Mouse (Mus musculus): ENCODE measurements at regions not wholly inside any gene's neighbourhood (a gene's known extent, or its start where the extent isn't known, plus 50 kb on each side); places are given as distances from the start of the nearest gene placed in this dataset.
A peak's percentile ranks its signal among the peaks of the same experiment; 100 is the strongest.

DNA sequence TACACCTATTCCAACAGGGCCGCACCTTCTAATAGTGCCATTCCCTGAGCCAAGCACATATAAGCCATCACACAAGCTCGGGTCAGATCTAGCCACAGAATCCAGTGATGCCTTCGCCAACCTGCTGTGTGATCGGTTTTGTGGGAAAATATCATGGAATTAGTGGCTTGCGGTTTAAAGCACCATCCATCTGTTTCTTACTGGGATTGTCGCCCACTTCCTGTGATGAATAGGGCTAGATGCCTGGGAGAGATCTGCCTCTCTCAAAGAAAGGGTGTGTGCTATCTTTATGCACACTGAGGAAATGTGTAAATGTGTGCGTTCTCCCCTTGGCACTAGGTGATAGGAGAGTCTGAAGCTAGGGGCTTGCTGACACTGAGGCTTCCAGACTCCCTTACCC is 154.5 kb upstream of the Smim23 start:
- WGBS: 88% methylated on average over 7 of the region's 7 CpGs
- Histone ChIP-seq H3K4me3 (ENCODE audit: low read depth, low read length) (no peak overlapping the region), H3K27ac (ENCODE audit: low read depth) (no peak overlapping the region), H3K36me3 (ENCODE audit: insufficient read depth) (no peaks in the 10 kb centered on the region), H3K27me3 (ENCODE audit: insufficient read depth, low read length) (no peaks in the 10 kb centered on the region), H3K9me3 (ENCODE audit: low read depth, low read length) (no peaks in the 10 kb centered on the region), H3K4me2 (no peak overlapping the region), H3K4me1 (ENCODE audit: insufficient read depth) (no peaks in the 10 kb centered on the region), H3K9ac (no peak overlapping the region)
- no peak for DNase-seq
- ATAC-seq (ENCODE audit: insufficient read depth): no peak
- no peak for TF ChIP-seq CTCF (IDR thresholded peaks at IDR 0.05; ENCODE audit: low read depth)

DNA sequence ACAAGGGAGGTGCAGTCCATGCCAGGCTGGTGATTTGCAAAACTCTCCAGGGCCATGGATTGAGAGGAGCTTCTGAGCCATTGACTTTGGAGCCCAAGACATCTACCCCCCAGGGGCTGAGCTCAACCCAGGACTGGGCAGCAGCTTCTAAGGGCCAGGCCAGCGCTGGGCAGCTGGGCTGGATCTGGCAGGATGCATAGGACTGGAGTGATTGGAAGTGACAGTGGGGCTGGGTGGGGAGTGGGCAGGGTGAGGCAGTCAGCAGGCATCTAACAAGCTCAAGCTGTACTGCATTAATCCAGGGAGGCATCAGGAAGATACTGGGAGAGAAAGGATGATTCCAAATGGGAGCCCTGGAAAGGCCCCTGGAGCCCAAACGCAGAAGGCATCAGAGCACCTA is 152.2 kb upstream of the Smim23 start:
- Histone ChIP-seq H3K36me3 (ENCODE audit: insufficient read depth) (no peaks in the 10 kb centered on the region), H3K4me2 (no peak overlapping the region), H3K4me1 (ENCODE audit: insufficient read depth) (no peaks in the 10 kb centered on the region), H3K4me3 (ENCODE audit: low read depth, low read length) (no peak overlapping the region), H3K27me3 (ENCODE audit: insufficient read depth, low read length) (no peaks in the 10 kb centered on the region), H3K27ac (ENCODE audit: low read depth) (no peak overlapping the region), H3K9ac (no peak overlapping the region), H3K9me3 (ENCODE audit: low read depth, low read length) (no peaks in the 10 kb centered on the region)
- ATAC-seq (ENCODE audit: insufficient read depth) (no peak), DNase-seq (no peak)
- 76% methylated on average over 2 of the region's 2 CpGs for WGBS
- no peak for TF ChIP-seq CTCF (IDR thresholded peaks at IDR 0.05; ENCODE audit: low read depth)

DNA sequence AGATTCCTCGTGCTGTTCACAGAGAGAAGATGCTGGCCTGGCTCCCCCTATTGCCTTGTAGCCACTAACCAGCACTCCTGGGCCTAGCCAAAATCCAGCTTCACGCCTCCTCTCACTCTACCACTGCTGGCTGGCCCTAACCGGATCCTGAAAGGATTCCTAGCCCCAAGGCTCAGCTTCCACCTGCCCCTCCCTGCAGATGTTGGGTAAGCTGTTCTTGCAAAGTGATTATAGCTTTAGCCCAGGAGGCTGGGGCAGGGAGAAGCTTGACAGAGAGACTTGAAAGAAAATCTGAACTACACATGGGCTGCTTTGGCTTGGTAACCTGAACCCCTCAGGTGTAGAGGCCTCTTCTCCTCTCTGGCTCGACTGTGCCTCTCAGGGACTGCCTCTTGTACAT is 149.0 kb upstream of the Smim23 start:
- Histone ChIP-seq H3K36me3 (ENCODE audit: insufficient read depth) (no peaks in the 10 kb centered on the region), H3K27me3 (ENCODE audit: insufficient read depth, low read length) (no peaks in the 10 kb centered on the region), H3K9me3 (ENCODE audit: low read depth, low read length) (no peaks in the 10 kb centered on the region), H3K27ac (ENCODE audit: low read depth) (no peak overlapping the region), H3K9ac (no peak overlapping the region), H3K4me3 (ENCODE audit: low read depth, low read length) (no peak overlapping the region), H3K4me2 (no peak overlapping the region), H3K4me1 (ENCODE audit: insufficient read depth) (no peaks in the 10 kb centered on the region)
- ATAC-seq (ENCODE audit: insufficient read depth): no peak
- no peak for DNase-seq
- WGBS: 56% methylated on average over 4 of the region's 4 CpGs
- no peak for TF ChIP-seq CTCF (IDR thresholded peaks at IDR 0.05; ENCODE audit: low read depth)

DNA sequence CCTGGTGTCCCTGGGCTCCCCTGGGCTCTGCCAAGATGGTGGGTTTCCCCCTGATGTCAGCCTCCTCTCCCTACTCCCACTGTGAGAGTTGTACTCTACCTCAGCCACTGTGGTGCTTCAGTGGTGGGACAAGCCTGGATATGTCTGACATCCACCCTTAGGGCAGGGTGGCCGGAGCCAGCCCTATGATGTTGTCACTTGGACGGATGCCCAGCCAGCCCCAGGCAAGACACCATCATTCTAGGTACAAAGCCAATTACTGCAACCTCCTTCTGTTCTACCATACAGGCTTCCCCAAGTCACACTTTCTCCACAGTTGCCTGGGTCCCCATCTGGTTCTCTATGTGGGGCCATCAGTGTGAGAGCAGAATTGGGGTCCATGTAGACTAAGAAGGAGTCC is 141.0 kb upstream of the Smim23 start:
- H3K4me2 ChIP-seq: no peak overlapping the region
- no peak overlapping the region for H3K4me3 ChIP-seq (ENCODE audit: low read depth, low read length)
- no peak for DNase-seq
- H3K27me3 ChIP-seq (ENCODE audit: insufficient read depth, low read length): no peaks in the 10 kb centered on the region
- no peak overlapping the region for H3K9ac ChIP-seq
- no peaks in the 10 kb centered on the region for H3K9me3 ChIP-seq (ENCODE audit: low read depth, low read length)
- H3K27ac ChIP-seq (ENCODE audit: low read depth): no peak overlapping the region
- no peaks in the 10 kb centered on the region for H3K4me1 ChIP-seq (ENCODE audit: insufficient read depth)
- no peak for TF ChIP-seq CTCF (IDR thresholded peaks at IDR 0.05; ENCODE audit: low read depth)
- no peaks in the 10 kb centered on the region for H3K36me3 ChIP-seq (ENCODE audit: insufficient read depth)
- no peak for ATAC-seq (ENCODE audit: insufficient read depth)
- 68% methylated on average over 2 of the region's 2 CpGs for WGBS

DNA sequence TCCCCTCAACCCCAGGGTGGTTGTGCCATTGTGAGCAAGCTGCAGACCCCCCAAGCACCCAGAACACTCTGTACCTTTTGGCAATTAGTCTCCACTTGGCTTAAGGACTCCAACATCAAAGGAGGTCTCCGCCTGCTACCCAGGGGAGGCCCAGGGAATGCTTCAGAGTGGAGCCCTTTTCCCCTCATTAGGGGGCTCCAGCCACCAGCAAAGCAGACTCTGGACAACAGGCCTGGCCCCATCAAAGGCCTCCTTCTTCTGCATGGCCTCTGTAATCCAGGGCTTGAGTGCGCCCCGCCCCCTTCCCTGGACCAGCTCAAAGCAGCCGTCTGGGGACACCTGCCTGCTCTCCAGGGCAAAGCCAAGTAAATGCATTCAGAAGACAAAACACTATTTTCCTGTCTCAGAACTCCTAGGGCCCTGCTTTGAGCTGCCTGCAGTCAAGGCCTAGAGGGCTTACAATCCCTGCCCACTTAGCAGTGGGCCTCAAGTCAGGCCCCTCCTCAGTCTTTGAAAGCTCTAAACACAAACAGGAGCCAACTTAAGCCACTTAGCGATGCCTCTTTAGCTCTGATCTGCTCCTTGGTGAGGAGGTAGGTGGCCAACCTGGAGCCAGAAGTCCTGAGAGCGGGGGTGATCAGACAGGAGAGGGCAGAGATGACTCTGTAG is 139.4 kb upstream of the Smim23 start:
- Histone ChIP-seq H3K4me2 (no peak overlapping the region), H3K36me3 (ENCODE audit: insufficient read depth) (no peaks in the 10 kb centered on the region), H3K27ac (ENCODE audit: low read depth) (no peak overlapping the region), H3K27me3 (ENCODE audit: insufficient read depth, low read length) (no peaks in the 10 kb centered on the region), H3K4me1 (ENCODE audit: insufficient read depth) (no peaks in the 10 kb centered on the region), H3K9ac (no peak overlapping the region), H3K9me3 (ENCODE audit: low read depth, low read length) (no peaks in the 10 kb centered on the region), H3K4me3 (ENCODE audit: low read depth, low read length) (no peak overlapping the region)
- no peak for ATAC-seq (ENCODE audit: insufficient read depth)
- 27% methylated on average over 6 of the region's 6 CpGs for WGBS
- no peak for DNase-seq
- no peak for TF ChIP-seq CTCF (IDR thresholded peaks at IDR 0.05; ENCODE audit: low read depth)

DNA sequence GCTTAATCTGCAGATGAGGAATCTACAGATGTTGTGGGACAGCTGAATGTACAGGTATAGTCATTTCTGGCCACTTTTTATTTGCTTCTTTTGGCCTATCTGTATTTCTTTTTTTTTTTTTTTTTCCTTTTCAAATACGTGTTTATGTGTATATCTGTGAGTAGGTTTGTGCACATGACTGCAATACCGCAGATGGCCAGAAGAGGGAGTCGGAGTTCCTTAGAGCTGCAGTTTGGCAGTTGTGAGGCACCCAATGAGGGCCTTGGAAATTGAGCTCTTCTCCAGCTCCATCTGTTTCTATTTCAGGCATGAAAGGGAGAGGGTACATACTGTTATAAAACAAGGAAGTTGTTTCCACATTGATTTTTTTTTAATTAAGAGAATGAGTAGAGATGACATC is 137.2 kb upstream of the Smim23 start:
- H3K4me3 ChIP-seq (ENCODE audit: low read depth, low read length): no peak overlapping the region
- H3K9ac ChIP-seq: no peak overlapping the region
- TF ChIP-seq CTCF (IDR thresholded peaks at IDR 0.05; ENCODE audit: low read depth): peak; percentile 69
- no peaks in the 10 kb centered on the region for H3K9me3 ChIP-seq (ENCODE audit: low read depth, low read length)
- no peak overlapping the region for H3K27ac ChIP-seq (ENCODE audit: low read depth)
- H3K36me3 ChIP-seq (ENCODE audit: insufficient read depth): no peaks in the 10 kb centered on the region
- no peak for ATAC-seq (ENCODE audit: insufficient read depth)
- H3K4me2 ChIP-seq: no peak overlapping the region
- H3K4me1 ChIP-seq (ENCODE audit: insufficient read depth): no peaks in the 10 kb centered on the region
- DNase-seq: peak; percentile 26
- WGBS: 72% methylated on average over 3 of the region's 3 CpGs
- no peaks in the 10 kb centered on the region for H3K27me3 ChIP-seq (ENCODE audit: insufficient read depth, low read length)

DNA sequence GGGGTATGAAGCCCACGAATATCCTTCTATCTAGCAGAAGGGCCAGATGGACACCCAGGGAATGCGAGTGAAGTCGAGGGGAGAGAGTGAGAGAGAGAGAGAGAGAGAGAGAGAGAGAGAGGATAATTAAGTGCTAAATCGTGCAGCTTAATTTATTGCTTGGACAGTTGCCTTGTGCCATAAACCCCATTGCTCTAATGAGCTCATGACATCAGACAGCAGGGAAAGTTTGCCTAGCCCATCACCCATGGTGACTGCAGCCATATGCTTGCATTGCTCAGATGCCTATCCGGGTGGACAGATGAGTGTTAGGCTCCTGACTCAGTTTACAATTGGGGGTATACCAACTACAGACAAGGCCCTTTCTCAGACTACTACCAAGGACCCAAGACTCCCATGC is 134.6 kb upstream of the Smim23 start:
- Histone ChIP-seq H3K27me3 (ENCODE audit: insufficient read depth, low read length) (no peaks in the 10 kb centered on the region), H3K9ac (no peak overlapping the region), H3K27ac (ENCODE audit: low read depth) (no peak overlapping the region), H3K36me3 (ENCODE audit: insufficient read depth) (no peaks in the 10 kb centered on the region), H3K9me3 (ENCODE audit: low read depth, low read length) (no peaks in the 10 kb centered on the region), H3K4me3 (ENCODE audit: low read depth, low read length) (no peak overlapping the region), H3K4me1 (ENCODE audit: insufficient read depth) (no peaks in the 10 kb centered on the region), H3K4me2 (no peak overlapping the region)
- no peak for TF ChIP-seq CTCF (IDR thresholded peaks at IDR 0.05; ENCODE audit: low read depth)
- DNase-seq: no peak
- WGBS: 63% methylated on average over 5 of the region's 5 CpGs
- ATAC-seq (ENCODE audit: insufficient read depth): no peak

DNA sequence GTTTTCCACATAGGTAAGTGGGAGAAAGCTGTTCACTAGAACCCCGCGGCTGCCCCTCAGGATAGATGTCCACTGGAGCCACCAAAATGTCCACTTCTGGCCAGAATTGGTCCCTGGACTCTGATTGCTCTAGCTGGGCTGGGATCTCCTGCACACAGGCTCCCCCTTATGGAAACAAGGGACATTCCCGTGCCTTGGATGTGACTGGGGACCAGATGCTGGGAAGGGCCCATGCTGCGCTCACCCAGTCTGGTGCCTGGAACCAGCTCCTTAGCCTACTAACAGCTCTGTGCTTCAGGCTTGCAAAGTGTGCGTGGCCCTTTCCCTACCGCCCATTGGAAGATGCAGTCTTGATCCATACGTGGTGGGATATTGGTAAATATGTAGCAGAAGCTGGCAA is 132.6 kb upstream of the Smim23 start:
- peak; percentile 75 for DNase-seq
- peak; percentile 76 for ATAC-seq (ENCODE audit: insufficient read depth)
- Histone ChIP-seq H3K36me3 (ENCODE audit: insufficient read depth) (no peaks in the 10 kb centered on the region), H3K9ac (no peak overlapping the region), H3K4me2 (no peak overlapping the region), H3K4me1 (ENCODE audit: insufficient read depth) (no peaks in the 10 kb centered on the region), H3K9me3 (ENCODE audit: low read depth, low read length) (no peaks in the 10 kb centered on the region), H3K27ac (ENCODE audit: low read depth) (no peak overlapping the region), H3K4me3 (ENCODE audit: low read depth, low read length) (no peak overlapping the region), H3K27me3 (ENCODE audit: insufficient read depth, low read length) (no peaks in the 10 kb centered on the region)
- 29% methylated on average over 7 of the region's 7 CpGs for WGBS
- peak; percentile 80 for TF ChIP-seq CTCF (IDR thresholded peaks at IDR 0.05; ENCODE audit: low read depth)
